Mouse (Mus musculus) heart, postnatal 25 days (tissue): ENCODE data around the gene Vmn2r74. TPM values are rescaled to one million over a fixed set of nuclear protein-coding genes. Genes with fewer than 3 reads are reported as not detected.

Experiments used
- DNase-seq: peaks from one replicate; pipeline ENCODE4 v3.0.0; 2022; ENCODE audit warnings: low spot score
- intact Hi-C: fragments of 180-260 bp; cut with DNase I; formaldehyde crosslinking; loops from one replicate; pipeline ENCODE4 v1.15.1; 2025
- total RNA-seq, 2 experiments: library from RNA; stranded (reverse); gene quantifications; 2 replicates each; pipeline ENCODE4 v1.2.3; 2021

Gene Vmn2r74
- not detected for total RNA-seq

DNA sequence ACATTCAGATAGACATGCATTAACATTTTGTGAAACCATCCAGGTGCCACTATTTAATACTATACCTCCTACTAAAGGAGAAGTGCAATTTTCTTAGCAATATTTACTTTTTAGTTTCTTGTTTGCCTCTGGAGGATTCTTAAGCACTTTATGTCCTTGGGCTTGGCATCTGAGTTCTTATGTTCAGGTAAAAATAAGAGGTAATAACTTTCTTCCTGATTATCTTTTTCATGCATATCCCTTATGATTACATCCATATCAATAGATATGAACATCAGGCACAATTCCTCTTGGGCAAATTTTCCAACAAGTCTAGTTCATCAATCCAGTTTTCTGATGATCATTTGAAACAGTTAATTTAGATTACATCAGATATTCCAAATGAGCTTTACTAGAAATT, at the start of gene Vmn2r74:
TSS of gene Vmn2r74 (minus strand) at position 101 of the 400 bp plus-strand sequence.
- no peak for DNase-seq
- intact Hi-C loops = no loop called here

DNA sequence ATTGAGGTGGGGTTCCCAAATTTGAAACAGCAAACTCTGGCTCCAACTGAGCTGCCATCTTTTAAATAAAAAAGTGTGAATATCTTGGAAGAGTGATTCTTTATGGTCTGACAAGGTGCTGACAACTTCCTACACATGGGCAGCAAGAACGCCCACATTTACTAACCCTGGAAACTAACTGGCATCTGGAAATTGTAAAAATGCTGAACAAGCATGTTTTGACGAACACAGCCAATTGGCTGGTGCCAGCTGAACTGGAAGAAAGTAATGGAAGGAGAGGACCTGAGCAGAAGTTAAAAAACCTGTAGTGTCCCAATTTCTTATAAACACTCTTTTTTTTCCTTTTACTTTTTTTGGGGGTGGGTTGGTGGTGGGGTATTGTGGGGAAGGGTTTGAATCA, 46.1 kb upstream of the Vmn2r74 start:
- DNase-seq = no peak
- intact Hi-C loops = no loop called here

Other genes starting within 250 kb of the Vmn2r74 start
- not detected for gene Vmn2r72, start 206.5 kb downstream of the Vmn2r74 start, total RNA-seq
- not detected for gene Vmn2r73, start 85.4 kb downstream of the Vmn2r74 start, total RNA-seq
- gene Vmn2r75, start 210.1 kb upstream of the Vmn2r74 start, total RNA-seq = not detected